Mouse (Mus musculus): ENCODE results near the gene Sufu.

- no peak for TF ChIP-seq TAL1 (IDR thresholded peaks at IDR 0.05; ENCODE audit: low read length)
- TF ChIP-seq GATA1 (IDR thresholded peaks at IDR 0.05; ENCODE audit: low read length), result no peak
Observed at GRCm38 (mm10) chr19:46531071-46532030, 134.7 kb downstream of the Sufu start.

Data from erythroblast, embryonic 14.5 days (primary cell).